Mouse (Mus musculus): ENCODE data around the gene Ppm1l.

Gene Ppm1l

GRCm38 (mm10) chr3:69489669-69490068, 173.0 kb downstream of the Ppm1l start:
- peak; percentile 81 for DNase-seq (ENCODE audit: low read depth, low spot score)

GRCm38 (mm10) chr3:69490981-69491681, 174.5 kb downstream of the Ppm1l start:
- DNase-seq (ENCODE audit: low read depth, low spot score): no peak

GRCm38 (mm10) chr3:69494233-69495010, 177.8 kb downstream of the Ppm1l start:
- peak; percentile 48 for DNase-seq (ENCODE audit: low read depth, low spot score)

- peak; percentile 81 for DNase-seq (ENCODE audit: low read depth, low spot score)
These were observed 180.5 kb downstream of the Ppm1l start for GRCm38 (mm10) chr3:69497178-69497577.

GRCm38 (mm10) chr3:69502009-69502408, 185.3 kb downstream of the Ppm1l start:
- DNase-seq (ENCODE audit: low read depth, low spot score): peak; percentile 68

GRCm38 (mm10) chr3:69502527-69502926, 185.9 kb downstream of the Ppm1l start:
- no peak for DNase-seq (ENCODE audit: low read depth, low spot score)

- no peak for DNase-seq (ENCODE audit: low read depth, low spot score)
These were observed 188.4 kb downstream of the Ppm1l start for GRCm38 (mm10) chr3:69505090-69505489.

- DNase-seq (ENCODE audit: low read depth, low spot score): no peak
These were observed 189.7 kb downstream of the Ppm1l start for GRCm38 (mm10) chr3:69506352-69506751.

GRCm38 (mm10) chr3:69509411-69509952, 192.8 kb downstream of the Ppm1l start:
- peak; percentile 44 for DNase-seq (ENCODE audit: low read depth, low spot score)

- no peak for DNase-seq (ENCODE audit: low read depth, low spot score)
These were observed 195.2 kb downstream of the Ppm1l start for GRCm38 (mm10) chr3:69511881-69512280.

- no peak for DNase-seq (ENCODE audit: low read depth, low spot score)
These were observed 195.7 kb downstream of the Ppm1l start for GRCm38 (mm10) chr3:69512402-69512801.

- DNase-seq (ENCODE audit: low read depth, low spot score): no peak
These were observed 199.2 kb downstream of the Ppm1l start for GRCm38 (mm10) chr3:69515730-69516350.

- peak; percentile 45 for DNase-seq (ENCODE audit: low read depth, low spot score)
These were observed 202.5 kb downstream of the Ppm1l start for GRCm38 (mm10) chr3:69519188-69519587.

- peak; percentile 70 for DNase-seq (ENCODE audit: low read depth, low spot score)
These were observed 203.3 kb downstream of the Ppm1l start for GRCm38 (mm10) chr3:69519789-69520558.

GRCm38 (mm10) chr3:69522270-69522669, 205.6 kb downstream of the Ppm1l start:
- no peak for DNase-seq (ENCODE audit: low read depth, low spot score)

- DNase-seq (ENCODE audit: low read depth, low spot score): peak; percentile 27
These were observed 207.9 kb downstream of the Ppm1l start for GRCm38 (mm10) chr3:69524356-69525071.

- peak; percentile 51 for DNase-seq (ENCODE audit: low read depth, low spot score)
These were observed 208.4 kb downstream of the Ppm1l start for GRCm38 (mm10) chr3:69525072-69525529.

- DNase-seq (ENCODE audit: low read depth, low spot score): peak; percentile 65
These were observed 210.7 kb downstream of the Ppm1l start for GRCm38 (mm10) chr3:69527384-69527783.

- peak; percentile 75 for DNase-seq (ENCODE audit: low read depth, low spot score)
These were observed 212.9 kb downstream of the Ppm1l start for GRCm38 (mm10) chr3:69529576-69529975.

- DNase-seq (ENCODE audit: low read depth, low spot score): peak; percentile 60
These were observed 214.8 kb downstream of the Ppm1l start for GRCm38 (mm10) chr3:69531511-69531910.

- DNase-seq (ENCODE audit: low read depth, low spot score): no peak
These were observed 216.0 kb downstream of the Ppm1l start for GRCm38 (mm10) chr3:69532687-69533086.
